Mouse (Mus musculus): ENCODE data around the gene Rag2.
A peak's percentile ranks its signal among the peaks of the same experiment; 100 is the strongest.

The Rag2 gene

GRCm38 (mm10) chr2:101627227-101627626 is 2.7 kb downstream of the Rag2 start:
- DNase-seq: no peak

- peak; percentile 94 for DNase-seq
These were observed 4.0 kb downstream of the Rag2 start for GRCm38 (mm10) chr2:101628297-101629236.

GRCm38 (mm10) chr2:101638979-101639839 is 14.7 kb downstream of the Rag2 start:
- no peak for DNase-seq

- no peak for DNase-seq
These were observed 15.4 kb downstream of the Rag2 start for GRCm38 (mm10) chr2:101639840-101640350.

- DNase-seq: no peak
These were observed 21.3 kb downstream of the Rag2 start for GRCm38 (mm10) chr2:101645841-101646240.

- no peak for DNase-seq
These were observed 23.8 kb downstream of the Rag2 start for GRCm38 (mm10) chr2:101648361-101648760.

GRCm38 (mm10) chr2:101649114-101649671 is 24.7 kb downstream of the Rag2 start, which contains the start of the genes Rag1 and B230118H07Rik:
Gene Rag1, minus strand, starts transcription at chr2:101649501.
Gene B230118H07Rik, minus strand, starts transcription at chr2:101649532.
- DNase-seq: no peak

GRCm38 (mm10) chr2:101650446-101650845 is 25.9 kb downstream of the Rag2 start:
- no peak for DNase-seq

- no peak for DNase-seq
These were observed 27.8 kb downstream of the Rag2 start for GRCm38 (mm10) chr2:101652204-101652920.

GRCm38 (mm10) chr2:101652921-101653597 is 28.5 kb downstream of the Rag2 start:
- DNase-seq: peak; percentile 82

- no peak for DNase-seq
These were observed 36.0 kb downstream of the Rag2 start for GRCm38 (mm10) chr2:101660536-101660935.

GRCm38 (mm10) chr2:101665058-101665702 is 40.7 kb downstream of the Rag2 start:
- peak; percentile 80 for DNase-seq

- no peak for DNase-seq
These were observed 41.2 kb downstream of the Rag2 start for GRCm38 (mm10) chr2:101665703-101666092.

GRCm38 (mm10) chr2:101668751-101669150 is 44.2 kb downstream of the Rag2 start:
- no peak for DNase-seq

GRCm38 (mm10) chr2:101673547-101673946 is 49.0 kb downstream of the Rag2 start:
- DNase-seq: no peak

GRCm38 (mm10) chr2:101678236-101679021 is 53.9 kb downstream of the Rag2 start, which contains the start of gene Traf6:
Gene Traf6, plus strand, starts transcription at chr2:101678429.
- DNase-seq: peak; percentile 90

GRCm38 (mm10) chr2:101679164-101679784 is 54.8 kb downstream of the Rag2 start:
- no peak for DNase-seq

Data from kidney, postnatal 14 days (tissue).